Mouse (Mus musculus): ENCODE measurements at regions not wholly inside any gene's neighbourhood (a gene's known extent, or its start where the extent isn't known, plus 50 kb on each side); places are given as distances from the start of the nearest gene placed in this dataset.

- Histone ChIP-seq H3K79me2 (replicated peaks; ENCODE audit: control insufficient read depth, insufficient read depth, low read length) (no peaks in the 10 kb centered on the region), H3K9ac (ENCODE audit: low read depth, low read length) (no peak overlapping the region), H3K27ac (no peak overlapping the region), H3K36me3 (ENCODE audit: control insufficient read depth, insufficient read depth, low read length) (no peaks in the 10 kb centered on the region), H3K4me1 (ENCODE audit: control insufficient read depth, insufficient read depth, low read length) (no peaks in the 10 kb centered on the region), H3K4me3 (no peak overlapping the region), H3K27me3 (ENCODE audit: control insufficient read depth, insufficient read depth, low read length) (no peaks in the 10 kb centered on the region)
- intact Hi-C loops (cut with DNase I) = no loop called here
- peak in 1 of 2 experiments; percentile 21 for DNase-seq
- TF ChIP-seq POLR2A (IDR thresholded peaks at IDR 0.05; ENCODE audit: insufficient read depth, low read depth, low read length) (no peak), EP300 (IDR thresholded peaks at IDR 0.05; ENCODE audit: insufficient read depth, low read depth, low read length) (no peak), CTCF (IDR thresholded peaks at IDR 0.05) (no peak)
- 73% methylated on average over 11 of the region's 11 CpGs for WGBS
These were observed 143.5 kb upstream of the Rpl34 start for GRCm38 (mm10) chr3:130873745-130874144.

GRCm38 (mm10) chr3:130866952-130867632, 136.9 kb upstream of the Rpl34 start:
- no peak for TF ChIP-seq EP300 (IDR thresholded peaks at IDR 0.05; ENCODE audit: insufficient read depth, low read depth, low read length)
- no peak for TF ChIP-seq CTCF (IDR thresholded peaks at IDR 0.05)
- TF ChIP-seq POLR2A (IDR thresholded peaks at IDR 0.05; ENCODE audit: insufficient read depth, low read depth, low read length) = no peak
- no peaks in the 10 kb centered on the region for H3K4me1 ChIP-seq (ENCODE audit: control insufficient read depth, insufficient read depth, low read length)
- H3K79me2 ChIP-seq (replicated peaks; ENCODE audit: control insufficient read depth, insufficient read depth, low read length) = no peaks in the 10 kb centered on the region
- no peaks in the 10 kb centered on the region for H3K27me3 ChIP-seq (ENCODE audit: control insufficient read depth, insufficient read depth, low read length)
- H3K27ac ChIP-seq = no peak overlapping the region
- no peak overlapping the region for H3K4me3 ChIP-seq
- WGBS = 80% methylated on average over 19 of the region's 19 CpGs
- no peaks in the 10 kb centered on the region for H3K36me3 ChIP-seq (ENCODE audit: control insufficient read depth, insufficient read depth, low read length)
- intact Hi-C loops (cut with DNase I) = no loop called here
- DNase-seq = no peak
- no peak overlapping the region for H3K9ac ChIP-seq (ENCODE audit: low read depth, low read length)

DNA sequence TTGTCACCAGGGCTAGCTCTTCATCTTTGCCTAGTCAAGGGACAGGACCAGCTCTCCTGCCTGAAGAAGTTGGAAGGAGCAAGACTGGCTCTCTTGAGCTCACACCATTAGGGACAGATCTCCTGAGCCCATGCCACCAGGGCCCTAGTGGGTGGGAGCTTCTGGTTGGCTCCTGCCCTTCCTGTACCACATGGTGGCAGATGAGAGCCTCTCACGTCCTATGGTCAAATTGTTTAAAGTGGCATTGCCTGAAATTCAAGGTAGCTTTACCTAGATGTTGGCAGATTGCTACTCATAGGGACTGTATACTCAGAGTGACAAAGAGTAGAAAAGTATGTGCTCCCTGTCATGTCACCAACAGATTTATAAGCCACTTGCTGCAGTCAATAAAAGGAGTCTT, 134.6 kb upstream of the Rpl34 start:
- TF ChIP-seq CTCF (IDR thresholded peaks at IDR 0.05) (peak; percentile 24; the same call in 1 of the 2 replicates), POLR2A (IDR thresholded peaks at IDR 0.05; ENCODE audit: insufficient read depth, low read depth, low read length) (no peak)
- no peak for DNase-seq
- Histone ChIP-seq H3K4me1 (ENCODE audit: control insufficient read depth, insufficient read depth, low read length) (no peaks in the 10 kb centered on the region), H3K36me3 (ENCODE audit: control insufficient read depth, insufficient read depth, low read length) (no peaks in the 10 kb centered on the region), H3K9ac (ENCODE audit: low read depth, low read length) (no peak overlapping the region), H3K79me2 (replicated peaks; ENCODE audit: control insufficient read depth, insufficient read depth, low read length) (no peaks in the 10 kb centered on the region), H3K27ac (no peak overlapping the region), H3K4me3 (no peak overlapping the region), H3K27me3 (ENCODE audit: control insufficient read depth, insufficient read depth, low read length) (no peaks in the 10 kb centered on the region)
- intact Hi-C loops (cut with DNase I) = no loop called here
- 59% methylated on average over 1 of the region's 1 CpGs for WGBS

GRCm38 (mm10) chr3:130863376-130863775, 133.2 kb upstream of the Rpl34 start:
- WGBS = 84% methylated on average over 5 of the region's 5 CpGs
- DNase-seq = no peak
- Histone ChIP-seq H3K9ac (ENCODE audit: low read depth, low read length) (no peak overlapping the region), H3K36me3 (ENCODE audit: control insufficient read depth, insufficient read depth, low read length) (no peaks in the 10 kb centered on the region), H3K27me3 (ENCODE audit: control insufficient read depth, insufficient read depth, low read length) (no peaks in the 10 kb centered on the region), H3K4me1 (ENCODE audit: control insufficient read depth, insufficient read depth, low read length) (no peaks in the 10 kb centered on the region), H3K27ac (no peak overlapping the region), H3K4me3 (no peak overlapping the region), H3K79me2 (replicated peaks; ENCODE audit: control insufficient read depth, insufficient read depth, low read length) (no peaks in the 10 kb centered on the region)
- intact Hi-C loops (cut with DNase I) = no loop called here
- no peak for TF ChIP-seq POLR2A (IDR thresholded peaks at IDR 0.05; ENCODE audit: insufficient read depth, low read depth, low read length)
- TF ChIP-seq CTCF (IDR thresholded peaks at IDR 0.05) = no peak
- TF ChIP-seq EP300 (IDR thresholded peaks at IDR 0.05; ENCODE audit: insufficient read depth, low read depth, low read length) = no peak

DNA sequence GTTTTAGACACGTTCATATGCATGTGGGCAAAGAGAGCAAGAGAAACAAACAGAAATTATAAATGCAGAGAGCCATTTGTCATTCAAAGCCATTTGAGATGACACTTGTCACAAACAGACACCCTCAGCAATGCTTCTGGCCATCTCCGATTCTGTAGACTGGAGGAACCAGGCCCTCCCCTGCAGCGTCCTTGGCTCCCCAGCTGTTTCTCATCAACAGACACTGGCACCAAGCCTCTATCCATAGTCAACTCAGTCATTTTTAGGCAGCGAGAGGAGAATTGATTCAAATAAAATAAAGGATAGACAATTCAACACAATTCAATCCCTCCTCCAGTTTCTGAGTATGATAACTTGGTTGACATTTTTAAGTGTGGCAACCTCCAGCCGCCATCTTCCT, 130.1 kb upstream of the Rpl34 start:
- Histone ChIP-seq H3K27ac (no peak overlapping the region), H3K4me1 (ENCODE audit: control insufficient read depth, insufficient read depth, low read length) (no peaks in the 10 kb centered on the region), H3K27me3 (ENCODE audit: control insufficient read depth, insufficient read depth, low read length) (no peaks in the 10 kb centered on the region), H3K9ac (ENCODE audit: low read depth, low read length) (no peak overlapping the region), H3K36me3 (ENCODE audit: control insufficient read depth, insufficient read depth, low read length) (no peaks in the 10 kb centered on the region), H3K79me2 (replicated peaks; ENCODE audit: control insufficient read depth, insufficient read depth, low read length) (no peaks in the 10 kb centered on the region), H3K4me3 (no peak overlapping the region)
- DNase-seq = no peak
- 82% methylated on average over 5 of the region's 5 CpGs for WGBS
- intact Hi-C loops (cut with DNase I) = no loop called here
- TF ChIP-seq POLR2A (IDR thresholded peaks at IDR 0.05; ENCODE audit: insufficient read depth, low read depth, low read length) = no peak

- no peak for DNase-seq
- TF ChIP-seq POLR2A (IDR thresholded peaks at IDR 0.05; ENCODE audit: insufficient read depth, low read depth, low read length) = no peak
- TF ChIP-seq EP300 (IDR thresholded peaks at IDR 0.05; ENCODE audit: insufficient read depth, low read depth, low read length) = no peak
- TF ChIP-seq CTCF (IDR thresholded peaks at IDR 0.05) = no peak
- Histone ChIP-seq H3K4me3 (no peak overlapping the region), H3K9ac (ENCODE audit: low read depth, low read length) (no peak overlapping the region), H3K27me3 (ENCODE audit: control insufficient read depth, insufficient read depth, low read length) (no peaks in the 10 kb centered on the region), H3K27ac (no peak overlapping the region), H3K79me2 (replicated peaks; ENCODE audit: control insufficient read depth, insufficient read depth, low read length) (no peaks in the 10 kb centered on the region), H3K36me3 (ENCODE audit: control insufficient read depth, insufficient read depth, low read length) (no peaks in the 10 kb centered on the region), H3K4me1 (ENCODE audit: control insufficient read depth, insufficient read depth, low read length) (no peaks in the 10 kb centered on the region)
- WGBS = 85% methylated on average over 9 of the region's 9 CpGs
- intact Hi-C loops (cut with DNase I) = no loop called here
These were observed 123.7 kb upstream of the Rpl34 start for GRCm38 (mm10) chr3:130853866-130854265.

Measured in heart, adult 2 months (tissue).